Mouse (Mus musculus) ES-E14 (cell line): ENCODE data around the gene Gabarapl1. TPM values are rescaled to one million over a fixed set of nuclear protein-coding genes. Genes with fewer than 3 reads are reported as not detected.

Experiments
- DNase-seq: peaks from one replicate; pipeline ENCODE4 v3.0.0-alpha.2; 2013; ENCODE audit warnings: low read depth, low spot score
- H3K27ac ChIP-seq: 2 replicates; pipeline ENCODE4 v1.5.1; 2012; ENCODE audit warnings: low read depth, mild to moderate bottlenecking, low read length, moderate library complexity, mixed read lengths; ENCODE audit not compliant: poor library complexity, insufficient read depth, severe bottlenecking
- H3K36me3 ChIP-seq: 2 replicates; pipeline ENCODE4 v1.6.1; 2012; ENCODE audit warnings: mild to moderate bottlenecking, low read length, moderate library complexity, mixed read lengths; ENCODE audit not compliant: control insufficient read depth, poor library complexity, insufficient read depth, severe bottlenecking
- H3K4me1 ChIP-seq, 2 experiments: fragments of 150-350 bp in 1 of 2; sonication (generic) in 1 of 2; 2 replicates each; pipeline ENCODE4 v1.6.1; 2012; ENCODE audit warnings: low read length in 2 of 2, mild to moderate bottlenecking in 1 of 2, mixed read lengths in 1 of 2; ENCODE audit not compliant: control insufficient read depth in 2 of 2, insufficient read depth in 2 of 2, poor library complexity in 1 of 2
- H3K4me3 ChIP-seq, 2 experiments: fragments of 150-350 bp in 1 of 2; sonication (generic) in 1 of 2; 2 replicates each; pipeline ENCODE4 v1.5.1; 2012; ENCODE audit warnings: low read length in 2 of 2, low read depth in 1 of 2, mild to moderate bottlenecking in 1 of 2, mixed read lengths in 1 of 2; ENCODE audit not compliant: insufficient read depth in 1 of 2, poor library complexity in 1 of 2, severe bottlenecking in 1 of 2
- H3K9ac ChIP-seq: 2 replicates; pipeline ENCODE4 v1.6.1; 2012; ENCODE audit warnings: low read depth, mild to moderate bottlenecking, low read length, mixed read lengths; ENCODE audit not compliant: poor library complexity, insufficient read depth, severe bottlenecking
- H3K9me3 ChIP-seq: fragments of 150-350 bp; sonication (generic); 2 replicates; pipeline ENCODE4 v1.6.1; 2012; ENCODE audit warnings: low read depth, mild to moderate bottlenecking, low read length; ENCODE audit not compliant: control insufficient read depth, insufficient read depth
- CHD2 ChIP-seq: IDR thresholded peaks from 2 replicates; pipeline ENCODE4 v1.6.1; 2014; ENCODE audit warnings: mild to moderate bottlenecking, low read depth, low read length, inconsistent platforms
- HCFC1 ChIP-seq: IDR thresholded peaks from 2 replicates; pipeline ENCODE4 v1.6.1; 2012; ENCODE audit warnings: low read length, inconsistent platforms, borderline replicate concordance; ENCODE audit not compliant: insufficient read depth
- MAFK ChIP-seq: IDR thresholded peaks from 2 replicates; pipeline ENCODE4 v1.6.1; 2014; ENCODE audit warnings: mild to moderate bottlenecking, low read depth, low read length, inconsistent platforms; ENCODE audit not compliant: insufficient read depth
- ZC3H11A ChIP-seq: IDR thresholded peaks from 2 replicates; pipeline ENCODE4 v1.6.1; 2012; ENCODE audit warnings: low read depth, mild to moderate bottlenecking, inconsistent platforms, low read length, borderline replicate concordance
- ZNF384 ChIP-seq: IDR thresholded peaks from 2 replicates; pipeline ENCODE4 v1.6.1; 2012; ENCODE audit warnings: low read depth, low read length, inconsistent platforms
- in situ Hi-C, 2 experiments: fragments of 600-800 bp; cut with MboI; formaldehyde crosslinking; loops; one replicate each; pipeline ENCODE4 v1.15.1; 2025; ENCODE audit warnings: low sequenced_read_pairs in 2 of 2, inconsistent platforms in 1 of 2; ENCODE audit not compliant: unreplicated experiment in 2 of 2
- total RNA-seq: library from RNA; depleted of rRNA; stranded (reverse); fragments of 300-350 nt; gene quantifications from 2 replicates; pipeline ENCODE4 v1.2.3, GENCODE M21; 2012

Gabarapl1 gene
- total RNA-seq, 1 experiment = 25.6 TPM

DNA sequence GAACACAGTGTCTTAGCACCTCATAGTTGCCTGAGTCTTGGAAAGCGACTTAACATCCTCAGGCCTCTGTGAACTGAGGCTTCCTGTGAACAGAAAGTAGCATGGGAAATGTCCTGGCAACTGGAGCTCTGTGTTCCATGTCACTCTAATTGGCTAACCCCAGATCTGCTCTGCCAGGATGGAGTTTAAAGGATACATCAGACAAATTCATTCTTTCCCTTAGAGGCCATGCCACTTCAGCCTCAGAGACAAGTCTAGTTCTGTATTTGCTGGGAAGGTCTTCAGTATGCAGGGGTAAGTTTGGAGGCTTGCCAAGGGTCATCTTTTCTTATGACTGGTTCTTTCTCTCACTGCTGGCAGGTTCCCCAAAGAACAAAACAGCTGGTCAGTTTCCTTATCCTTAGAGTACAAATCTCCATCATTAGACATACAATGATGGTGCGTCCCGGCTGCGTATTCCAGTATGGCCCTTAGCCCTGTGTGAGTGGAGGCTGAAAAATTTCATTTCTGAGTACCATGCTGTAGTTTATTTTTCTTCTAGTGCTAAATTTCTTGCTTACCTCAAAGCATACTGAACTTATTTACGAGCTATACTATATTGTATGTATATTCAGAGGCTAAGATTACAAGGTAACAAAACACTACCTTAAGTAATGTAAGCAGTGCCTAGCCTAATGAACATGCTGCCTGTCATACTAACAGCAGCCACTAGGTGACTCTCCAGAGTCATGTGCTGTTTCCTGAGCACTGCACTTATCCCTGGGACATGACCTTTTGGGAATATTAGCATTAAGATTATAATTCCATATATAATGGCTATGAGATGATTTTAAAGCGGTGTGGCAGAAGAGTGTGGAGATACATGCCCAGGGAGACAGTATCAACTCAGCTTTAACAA lies 11.0 kb downstream of the Gabarapl1 start:
- no peak overlapping the region for H3K27ac ChIP-seq
- no peak overlapping the region for H3K4me3 ChIP-seq
- peak; percentile 52 for DNase-seq
- in situ Hi-C loops = no loop called here
- no peak overlapping the region for H3K9ac ChIP-seq
- H3K36me3 ChIP-seq = peaks cover 12% of the 10 kb centered on the region; the same call in 1 of the 2 replicates
- TF ChIP-seq HCFC1 (no peak), CHD2 (no peak), ZC3H11A (no peak), ZNF384 (no peak), MAFK (no peak)
- no peaks in the 10 kb centered on the region for H3K4me1 ChIP-seq
- no peaks in the 10 kb centered on the region for H3K9me3 ChIP-seq

DNA sequence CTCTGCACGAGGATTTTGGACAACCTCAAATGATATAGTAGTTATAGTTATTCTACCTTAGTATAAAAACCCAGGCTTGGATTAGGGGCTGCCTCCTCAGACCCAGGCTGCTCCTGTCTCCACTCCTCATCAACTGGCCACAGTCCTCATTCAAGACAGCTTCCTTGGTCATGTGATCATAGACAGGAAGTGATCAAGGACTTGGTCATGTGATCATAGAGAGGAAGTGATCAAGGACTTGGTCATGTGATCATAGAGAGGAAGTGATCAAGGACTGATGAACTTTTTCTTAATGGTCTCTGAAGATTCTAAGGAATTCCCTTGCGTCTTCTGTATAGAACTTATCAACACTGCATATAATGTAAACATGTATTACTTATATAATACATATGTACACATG lies 14.3 kb downstream of the Gabarapl1 start:
- H3K9ac ChIP-seq = no peak overlapping the region
- H3K4me3 ChIP-seq = no peak overlapping the region
- H3K9me3 ChIP-seq = no peaks in the 10 kb centered on the region
- no peak for TF ChIP-seq MAFK
- no peak overlapping the region for H3K27ac ChIP-seq
- no peaks in the 10 kb centered on the region for H3K4me1 ChIP-seq
- H3K36me3 ChIP-seq = no peaks in the 10 kb centered on the region
- DNase-seq = no peak
- in situ Hi-C loops = no loop called here

GRCm38 (mm10) chr6:129548009-129548408 lies 15.0 kb downstream of the Gabarapl1 start:
- TF ChIP-seq MAFK (no peak), CHD2 (no peak), HCFC1 (no peak), ZNF384 (no peak)
- no peak overlapping the region for H3K9ac ChIP-seq
- H3K4me3 ChIP-seq = no peak overlapping the region
- no peaks in the 10 kb centered on the region for H3K36me3 ChIP-seq
- H3K27ac ChIP-seq = no peak overlapping the region
- no peak for DNase-seq
- in situ Hi-C loops = no loop called here
- H3K9me3 ChIP-seq = no peaks in the 10 kb centered on the region
- H3K4me1 ChIP-seq = no peaks in the 10 kb centered on the region

- Histone ChIP-seq H3K9ac (no peak overlapping the region), H3K27ac (no peak overlapping the region), H3K36me3 (no peaks in the 10 kb centered on the region), H3K4me3 (no peak overlapping the region), H3K4me1 (no peaks in the 10 kb centered on the region), H3K9me3 (no peaks in the 10 kb centered on the region)
- DNase-seq = no peak
- TF ChIP-seq CHD2 = no peak
- TF ChIP-seq ZC3H11A = no peak
- in situ Hi-C loops = no loop called here
These were observed 24.5 kb downstream of the Gabarapl1 start for GRCm38 (mm10) chr6:129557298-129558023.
